Mouse (Mus musculus): ENCODE results near the gene Wiz. TPM values are rescaled to one million over a fixed set of nuclear protein-coding genes. Genes with fewer than 3 reads are reported as not detected.

Wiz gene
- polyA plus RNA-seq, 1 experiment from 2014 or later: 39.8 TPM

DNA sequence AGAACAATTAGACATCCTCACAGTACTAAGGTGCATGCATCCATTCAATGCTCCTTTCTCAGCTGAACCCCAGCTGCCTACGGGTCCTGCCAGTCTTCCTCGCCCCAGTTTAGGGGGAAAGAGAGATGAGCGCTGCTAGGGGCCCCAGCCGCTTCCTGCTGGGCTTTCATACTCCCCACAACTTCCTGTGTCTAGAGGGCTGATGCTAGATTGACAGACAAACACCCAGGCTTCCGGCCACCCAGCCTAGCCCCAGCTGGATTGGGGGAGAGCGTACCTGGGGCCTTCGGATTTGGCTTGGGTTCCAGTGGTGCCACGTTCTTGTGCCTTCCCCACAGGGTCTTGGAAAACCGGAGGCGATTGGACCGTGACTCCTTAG lies 13.5 kb upstream of the Wiz start:
- H3K4me3 ChIP-seq: no peak overlapping the region
- H3K4me2 ChIP-seq: no peak overlapping the region
- no peaks in the 10 kb centered on the region for H3K36me3 ChIP-seq
- ATAC-seq (ENCODE audit: low read depth): no peak
- peaks cover 21% of the 10 kb centered on the region for H3K27me3 ChIP-seq
- no peaks in the 10 kb centered on the region for H3K9me3 ChIP-seq
- 84% methylated on average over 11 of the region's 11 CpGs for WGBS
- no peak overlapping the region for H3K27ac ChIP-seq (replicated peaks)
- H3K4me1 ChIP-seq (replicated peaks): no peaks in the 10 kb centered on the region
- H3K9ac ChIP-seq: no peak overlapping the region

DNA sequence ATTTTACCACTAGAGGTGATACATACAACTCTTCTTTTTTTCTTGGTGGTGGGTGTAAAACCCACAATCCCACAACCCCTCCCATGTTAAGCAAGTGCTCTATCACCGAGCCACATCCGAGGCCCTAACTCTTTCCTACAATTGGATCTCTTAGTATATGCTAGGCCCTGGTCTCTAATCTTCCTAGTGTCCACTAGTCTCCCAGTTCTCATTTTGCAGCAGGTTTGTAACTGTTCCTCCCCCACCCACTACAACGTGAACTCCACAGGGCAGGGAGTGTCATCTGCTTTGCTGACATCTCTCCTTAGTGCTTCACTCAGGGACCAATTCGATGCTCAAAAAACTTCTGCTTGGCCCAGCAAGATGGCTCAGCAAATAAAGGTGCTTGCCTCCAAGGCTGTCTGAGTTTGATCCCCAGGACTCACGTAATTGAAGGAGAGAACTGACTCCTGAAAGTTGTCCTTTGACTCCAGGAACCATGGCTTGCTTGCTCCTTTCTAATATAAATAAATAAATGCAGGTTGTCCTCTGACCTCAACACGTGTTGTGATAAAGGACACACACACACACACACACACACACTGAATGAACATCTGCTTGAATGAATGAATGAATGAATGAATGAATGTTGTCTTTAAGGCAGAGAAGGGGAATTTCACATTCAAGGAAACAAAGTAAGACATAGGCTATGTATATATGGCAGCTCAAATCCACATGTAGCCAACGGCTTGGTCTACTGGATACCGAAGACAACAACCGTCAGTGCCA lies 13.0 kb upstream of the Wiz start:
- 83% methylated on average over 9 of the region's 9 CpGs for WGBS
- no peaks in the 10 kb centered on the region for H3K36me3 ChIP-seq

DNA sequence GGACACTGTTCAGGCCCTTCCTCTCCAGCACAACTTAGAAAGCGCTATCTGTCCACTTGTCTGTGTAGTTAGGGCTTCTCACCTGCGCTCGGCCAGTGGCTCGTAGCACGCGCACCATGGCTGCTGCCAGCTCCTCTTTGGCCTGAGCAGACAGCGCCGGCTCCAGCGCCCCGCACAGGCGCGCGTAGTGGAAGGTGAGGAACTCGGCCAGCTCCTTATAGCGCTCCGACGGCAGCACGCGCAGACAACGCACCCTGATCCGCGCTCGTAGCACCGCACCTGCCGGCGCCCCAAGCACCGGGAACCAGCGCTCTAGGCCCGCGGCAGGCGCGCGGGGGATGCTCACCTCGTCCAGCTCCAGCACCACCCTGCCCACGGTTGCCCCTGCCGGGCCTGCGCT lies 7.0 kb upstream of the Wiz start:
- peak overlapping the region; percentile 21 for H3K4me3 ChIP-seq
- no peak for ATAC-seq (ENCODE audit: low read depth)
- peaks cover 5% of the 10 kb centered on the region; the same call in 1 of the 2 replicates for H3K4me1 ChIP-seq (replicated peaks)
- 0 out of 2 replicates have a peak overlapping the region, but pooled peaks have one; percentile 17 for H3K9ac ChIP-seq
- H3K9me3 ChIP-seq: no peaks in the 10 kb centered on the region
- H3K36me3 ChIP-seq: no peaks in the 10 kb centered on the region
- no peak overlapping the region for H3K27ac ChIP-seq (replicated peaks)
- H3K4me2 ChIP-seq: peak overlapping the region; percentile 38
- peaks cover 86% of the 10 kb centered on the region for H3K27me3 ChIP-seq
- WGBS: 3% methylated on average over 37 of the region's 37 CpGs

More for the DNA sequence above, 13.0 kb upstream of the Wiz start:
- no peak for ATAC-seq (ENCODE audit: low read depth)
- no peak overlapping the region for H3K27ac ChIP-seq (replicated peaks)
- H3K4me3 ChIP-seq: no peak overlapping the region
- H3K9ac ChIP-seq: no peak overlapping the region
- peaks cover 26% of the 10 kb centered on the region for H3K27me3 ChIP-seq
- no peaks in the 10 kb centered on the region for H3K4me1 ChIP-seq (replicated peaks)
- no peaks in the 10 kb centered on the region for H3K9me3 ChIP-seq
- H3K4me2 ChIP-seq: no peak overlapping the region

DNA sequence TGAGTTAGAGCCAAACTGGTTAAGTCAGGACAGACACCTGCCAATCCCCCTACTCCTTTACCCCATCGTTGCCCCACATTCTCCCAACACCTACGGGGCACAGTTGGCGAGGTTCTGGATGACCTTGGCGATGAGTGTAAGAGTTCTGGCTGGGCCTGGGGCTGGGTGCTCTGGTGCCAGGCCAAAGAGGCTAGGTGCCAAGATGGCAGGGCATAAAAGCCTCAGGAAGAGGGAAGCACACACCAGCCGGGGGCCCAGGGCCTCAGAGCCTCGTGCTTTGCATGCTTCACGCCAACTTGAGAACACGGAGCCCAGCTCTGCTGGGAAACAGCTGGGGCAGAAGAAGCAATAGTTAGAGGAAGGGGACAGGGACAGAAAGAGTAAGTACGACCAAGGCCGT lies 4.7 kb upstream of the Wiz start:
- Histone ChIP-seq H3K4me3 (no peak overlapping the region), H3K27me3 (peaks cover 90% of the 10 kb centered on the region), H3K4me1 (replicated peaks) (peaks cover 5% of the 10 kb centered on the region; the same call in 1 of the 2 replicates), H3K9me3 (no peaks in the 10 kb centered on the region), H3K27ac (replicated peaks) (no peak overlapping the region), H3K9ac (no peak overlapping the region), H3K4me2 (no peak overlapping the region), H3K36me3 (no peaks in the 10 kb centered on the region)
- no peak for ATAC-seq (ENCODE audit: low read depth)
- 84% methylated on average over 10 of the region's 10 CpGs for WGBS

DNA sequence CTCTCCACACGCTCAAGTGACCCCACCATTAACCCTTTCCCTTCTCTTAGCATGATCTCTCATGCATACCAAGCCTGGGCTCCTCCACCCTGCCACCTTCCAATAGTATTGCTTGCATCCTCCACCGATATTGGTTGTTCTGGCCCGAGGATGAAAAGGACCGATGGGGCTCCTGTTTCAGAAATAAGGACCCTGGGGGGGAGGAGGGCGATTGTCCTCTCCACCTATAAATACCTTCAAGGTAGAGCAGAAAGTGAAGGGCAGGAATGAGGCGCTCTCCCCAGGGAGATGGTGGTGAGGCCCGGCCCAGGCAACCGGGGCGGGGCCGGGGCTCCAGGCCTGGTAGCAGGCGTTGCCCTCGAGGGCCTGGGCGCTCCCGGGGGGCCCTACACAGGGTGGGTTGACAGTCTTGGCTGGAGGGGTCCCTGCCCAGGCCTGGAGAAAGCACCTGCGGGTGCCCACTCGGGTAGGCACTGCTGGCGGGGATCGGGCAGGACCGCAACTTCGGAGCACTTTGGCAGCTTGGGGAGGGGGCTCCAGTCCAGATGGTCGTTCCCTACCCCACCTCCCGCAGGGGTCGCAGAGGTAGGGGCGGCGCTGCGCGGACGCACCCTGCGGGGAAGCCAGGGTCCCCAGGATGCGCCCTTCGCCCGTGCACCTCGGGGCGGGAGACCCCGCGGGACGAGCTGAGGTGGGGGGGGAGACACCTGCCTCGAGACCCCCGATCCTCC lies 704 bp downstream of the Wiz start:
- Histone ChIP-seq H3K9me3 (no peaks in the 10 kb centered on the region), H3K27ac (replicated peaks) (peak overlapping the region; percentile 85), H3K4me1 (replicated peaks) (peaks cover 21% of the 10 kb centered on the region), H3K9ac (peak overlapping the region; percentile 94), H3K36me3 (peaks cover 29% of the 10 kb centered on the region), H3K4me2 (peak overlapping the region; percentile 95), H3K4me3 (peak overlapping the region; percentile 84), H3K27me3 (peaks cover 36% of the 10 kb centered on the region)
- WGBS: 1% methylated on average over 37 of the region's 39 CpGs
- ATAC-seq (ENCODE audit: low read depth): peak; percentile 64

DNA sequence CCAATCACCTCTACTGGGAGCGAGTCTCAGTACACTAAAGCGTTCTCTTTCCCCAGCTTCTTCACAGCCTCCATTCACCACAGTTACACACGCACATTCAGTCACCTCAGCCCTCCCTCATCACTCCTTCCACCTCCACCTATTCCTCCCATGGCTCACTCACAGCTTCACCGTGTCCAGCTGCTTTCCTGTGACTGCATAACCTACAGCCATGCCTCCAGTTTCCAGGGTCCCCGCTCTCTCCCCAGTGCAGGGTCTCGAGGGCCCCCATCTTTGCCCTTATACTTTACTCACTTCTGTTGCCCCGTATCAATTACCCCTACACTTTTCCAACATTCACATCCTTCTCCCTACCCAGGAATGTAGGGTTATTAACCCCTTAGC lies 1.3 kb downstream of the Wiz start:
- peaks cover 35% of the 10 kb centered on the region for H3K36me3 ChIP-seq
- no peaks in the 10 kb centered on the region for H3K9me3 ChIP-seq
- H3K4me3 ChIP-seq: peak overlapping the region; percentile 84
- ATAC-seq (ENCODE audit: low read depth): no peak
- H3K27ac ChIP-seq (replicated peaks): 0 out of 2 replicates have a peak overlapping the region, but pooled peaks have one; percentile 85
- 35% methylated on average over 7 of the region's 7 CpGs for WGBS
- peaks cover 21% of the 10 kb centered on the region for H3K4me1 ChIP-seq (replicated peaks)
- H3K27me3 ChIP-seq: peaks cover 30% of the 10 kb centered on the region
- H3K9ac ChIP-seq: peak overlapping the region; percentile 94
- peak overlapping the region; percentile 95 for H3K4me2 ChIP-seq

DNA sequence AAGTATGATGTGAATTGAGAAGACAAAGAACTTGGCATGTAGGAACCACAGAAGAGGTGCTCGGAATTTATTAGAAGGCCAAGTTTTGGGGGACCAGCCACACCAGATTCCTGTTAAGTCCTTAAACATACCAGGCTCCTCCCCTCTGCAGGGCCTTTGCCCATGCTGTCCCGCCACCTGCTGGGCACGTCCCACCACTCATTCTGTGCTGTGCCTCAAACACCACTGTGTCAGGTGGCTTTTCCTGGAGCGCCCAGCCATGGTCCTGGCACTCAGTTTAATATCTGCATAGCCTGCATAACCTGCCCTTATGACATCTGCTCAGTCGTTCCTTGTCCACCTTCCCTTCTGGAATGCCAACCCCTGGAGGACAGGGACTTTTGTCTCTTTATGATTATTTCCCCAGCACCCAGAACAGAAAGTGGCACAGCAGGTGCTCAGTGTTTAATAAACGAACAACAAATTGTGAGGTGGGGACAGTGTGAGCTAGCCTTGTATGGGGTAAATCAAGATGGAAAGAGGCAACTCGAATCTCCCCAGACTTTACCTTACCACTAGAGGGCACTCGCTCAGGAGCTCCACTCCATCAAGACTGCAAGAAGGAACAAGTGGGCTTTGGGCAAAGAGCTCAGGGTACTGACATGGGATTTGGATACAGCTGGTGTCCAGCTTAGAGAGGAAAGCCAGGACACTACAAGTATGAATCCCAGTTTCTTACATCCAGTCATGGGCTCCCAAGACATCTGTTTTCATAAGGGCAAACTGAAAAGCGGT lies 2.4 kb downstream of the Wiz start:
- Histone ChIP-seq H3K27me3 (peaks cover 19% of the 10 kb centered on the region), H3K4me2 (peak overlapping the region; percentile 95; the same call in 1 of the 2 replicates), H3K9ac (no peak overlapping the region), H3K27ac (replicated peaks) (no peak overlapping the region), H3K36me3 (peaks cover 46% of the 10 kb centered on the region), H3K4me3 (no peak overlapping the region), H3K9me3 (no peaks in the 10 kb centered on the region), H3K4me1 (replicated peaks) (peaks cover 21% of the 10 kb centered on the region)
- no peak for ATAC-seq (ENCODE audit: low read depth)
- 73% methylated on average over 9 of the region's 9 CpGs for WGBS

DNA sequence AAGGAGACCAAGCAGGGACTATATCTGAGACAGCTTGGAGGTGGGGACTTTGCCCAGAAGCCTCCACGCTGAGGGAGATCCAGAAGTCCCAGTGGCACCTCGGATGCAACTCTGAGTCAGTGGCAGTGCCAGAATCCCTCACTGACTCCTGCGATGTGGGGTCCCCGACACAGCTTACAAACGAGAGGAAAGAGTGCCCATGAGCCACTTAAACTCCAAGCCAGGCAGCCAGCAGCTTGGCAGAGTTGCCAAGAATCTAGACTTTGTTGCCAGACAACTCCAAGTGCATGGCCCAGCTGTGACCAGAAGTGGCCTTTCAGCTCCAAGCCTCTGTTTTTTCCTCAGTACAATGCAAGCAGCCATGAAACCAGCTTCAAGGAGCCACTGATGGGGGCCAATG lies 5.6 kb downstream of the Wiz start:
- ATAC-seq (ENCODE audit: low read depth): no peak
- no peak overlapping the region for H3K4me3 ChIP-seq
- no peaks in the 10 kb centered on the region for H3K9me3 ChIP-seq
- no peak overlapping the region for H3K4me2 ChIP-seq
- no peak overlapping the region for H3K27ac ChIP-seq (replicated peaks)
- no peaks in the 10 kb centered on the region for H3K27me3 ChIP-seq
- H3K36me3 ChIP-seq: peaks cover 70% of the 10 kb centered on the region
- H3K9ac ChIP-seq: no peak overlapping the region
- peaks cover 21% of the 10 kb centered on the region for H3K4me1 ChIP-seq (replicated peaks)
- WGBS: 91% methylated on average over 5 of the region's 5 CpGs

DNA sequence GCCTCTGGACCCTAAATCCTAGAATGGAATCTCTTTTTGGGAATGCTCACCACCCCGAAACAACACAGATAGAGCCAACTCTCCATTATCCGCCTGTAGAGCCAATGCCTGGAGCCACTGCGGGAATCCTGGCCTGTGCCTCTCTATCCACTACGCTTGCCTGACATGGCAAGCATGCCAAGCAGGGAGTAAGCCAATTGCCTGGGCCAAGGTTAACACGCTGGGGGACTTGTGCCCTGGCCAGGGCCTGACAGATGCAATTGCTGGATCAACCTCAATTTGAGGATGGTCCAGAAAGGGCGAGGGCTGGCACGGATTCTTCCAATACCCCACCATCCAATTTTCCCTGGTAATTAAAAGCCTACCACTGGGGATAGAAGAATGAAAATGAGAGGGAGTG lies 6.7 kb downstream of the Wiz start:
- H3K9me3 ChIP-seq: no peaks in the 10 kb centered on the region
- H3K36me3 ChIP-seq: peaks cover 81% of the 10 kb centered on the region
- ATAC-seq (ENCODE audit: low read depth): no peak
- no peak overlapping the region for H3K9ac ChIP-seq
- no peak overlapping the region for H3K4me2 ChIP-seq
- no peak overlapping the region for H3K4me3 ChIP-seq
- no peak overlapping the region for H3K27ac ChIP-seq (replicated peaks)
- H3K27me3 ChIP-seq: no peaks in the 10 kb centered on the region
- H3K4me1 ChIP-seq (replicated peaks): peaks cover 10% of the 10 kb centered on the region
- 89% methylated on average over 7 of the region's 7 CpGs for WGBS

DNA sequence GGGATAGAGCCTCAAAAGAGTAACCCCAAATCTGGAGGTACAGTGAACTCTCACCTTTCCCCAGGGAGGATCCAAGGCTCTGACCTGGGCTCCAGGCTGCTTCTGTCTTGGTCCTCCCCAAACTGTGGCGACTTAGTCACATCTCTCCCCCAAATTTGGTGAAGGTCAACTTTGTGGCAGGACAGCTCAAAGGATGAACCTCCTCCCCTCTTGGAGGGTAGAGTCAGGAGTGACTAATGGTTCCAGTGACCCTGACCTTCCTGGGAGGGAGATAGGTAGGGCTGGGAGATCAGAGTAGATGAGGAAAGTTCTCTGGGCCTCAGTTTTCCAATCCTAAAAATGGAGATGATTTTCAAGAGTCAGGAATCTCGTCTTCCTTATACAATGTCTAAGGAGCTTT lies 10.5 kb downstream of the Wiz start:
- H3K4me2 ChIP-seq: no peak overlapping the region
- WGBS: 89% methylated on average over 2 of the region's 2 CpGs
- no peaks in the 10 kb centered on the region for H3K4me1 ChIP-seq (replicated peaks)
- no peak for ATAC-seq (ENCODE audit: low read depth)
- no peaks in the 10 kb centered on the region for H3K27me3 ChIP-seq
- no peak overlapping the region for H3K9ac ChIP-seq
- no peaks in the 10 kb centered on the region for H3K9me3 ChIP-seq
- no peak overlapping the region for H3K4me3 ChIP-seq
- peaks cover 67% of the 10 kb centered on the region for H3K36me3 ChIP-seq
- H3K27ac ChIP-seq (replicated peaks): no peak overlapping the region

DNA sequence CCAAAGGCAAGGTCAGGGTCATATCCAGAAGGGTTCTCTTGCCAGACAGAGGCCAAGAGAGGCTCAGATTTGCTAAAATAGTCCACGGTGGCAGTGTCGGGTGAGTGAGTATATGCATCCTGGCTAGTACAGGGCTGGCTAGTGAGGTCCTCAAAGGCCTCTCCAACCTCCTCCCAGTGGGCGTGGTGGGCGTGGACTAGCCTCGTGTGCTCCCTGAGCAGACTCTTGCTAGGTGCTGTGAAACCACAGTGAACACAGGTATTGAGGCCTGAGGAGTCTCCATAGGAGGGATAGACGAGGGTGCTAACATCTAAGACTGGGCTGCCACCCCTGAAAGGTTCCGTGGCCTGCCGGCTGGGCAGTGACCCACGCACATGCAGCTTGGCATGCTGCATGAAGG lies 12.1 kb downstream of the Wiz start:
- no peaks in the 10 kb centered on the region for H3K27me3 ChIP-seq
- no peak overlapping the region for H3K4me2 ChIP-seq
- no peak overlapping the region for H3K27ac ChIP-seq (replicated peaks)
- peaks cover 51% of the 10 kb centered on the region for H3K36me3 ChIP-seq
- ATAC-seq (ENCODE audit: low read depth): no peak
- no peaks in the 10 kb centered on the region for H3K4me1 ChIP-seq (replicated peaks)
- no peak overlapping the region for H3K9ac ChIP-seq
- H3K9me3 ChIP-seq: no peaks in the 10 kb centered on the region
- no peak overlapping the region for H3K4me3 ChIP-seq
- 84% methylated on average over 9 of the region's 9 CpGs for WGBS

DNA sequence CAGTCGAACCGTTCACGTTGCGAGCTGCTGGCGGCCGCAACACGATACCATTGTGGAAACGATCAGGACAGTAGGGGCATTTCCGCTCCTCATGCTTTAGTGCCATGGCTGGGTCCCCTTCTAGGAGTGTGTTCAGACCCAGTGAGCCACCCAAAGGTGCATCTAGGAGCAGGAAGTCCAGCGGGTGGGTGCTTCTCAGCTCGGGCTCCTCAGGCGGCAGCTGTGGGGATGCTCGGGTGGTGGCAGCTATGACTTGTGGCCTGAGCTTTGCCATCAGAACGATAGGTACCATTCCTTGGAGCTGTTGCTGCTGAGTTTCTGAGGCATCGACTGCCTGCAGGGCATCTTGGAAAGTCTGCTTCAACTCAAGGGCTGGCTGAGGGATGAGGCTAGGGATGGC lies 12.8 kb downstream of the Wiz start:
- Histone ChIP-seq H3K4me1 (replicated peaks) (no peaks in the 10 kb centered on the region), H3K4me2 (no peak overlapping the region), H3K9me3 (no peaks in the 10 kb centered on the region), H3K9ac (no peak overlapping the region), H3K27ac (replicated peaks) (no peak overlapping the region), H3K27me3 (no peaks in the 10 kb centered on the region), H3K36me3 (peaks cover 47% of the 10 kb centered on the region), H3K4me3 (no peak overlapping the region)
- ATAC-seq (ENCODE audit: low read depth): no peak
- WGBS: 88% methylated on average over 15 of the region's 15 CpGs

Data from neural tube, embryonic 13.5 days (tissue).